Mouse (Mus musculus) heart, adult 2 months (tissue): ENCODE measurements around the gene Bphl. TPM values are rescaled to one million over a fixed set of nuclear protein-coding genes. Genes with fewer than 3 reads are reported as not detected.

Experiments used
- DNase-seq, 2 experiments: peaks; one replicate each; pipeline ENCODE4 v3.0.0; 2021
- H3K27ac ChIP-seq: fragments of 200-600 bp; 2 replicates; pipeline ENCODE4 v1.8.1; 2022
- H3K27me3 ChIP-seq: fragments of 200-500 bp; 2 replicates; pipeline ENCODE4 v1.6.1; 2012; ENCODE audit warnings: mild to moderate bottlenecking, low read length, inconsistent platforms, mixed read lengths; ENCODE audit not compliant: control insufficient read depth, insufficient read depth
- H3K36me3 ChIP-seq: fragments of 200-500 bp; 2 replicates; pipeline ENCODE4 v1.6.1; 2012; ENCODE audit warnings: low read length, inconsistent platforms; ENCODE audit not compliant: control insufficient read depth, insufficient read depth
- H3K4me1 ChIP-seq: fragments of 200-500 bp; 2 replicates; pipeline ENCODE4 v1.6.1; 2011; ENCODE audit warnings: low read length; ENCODE audit not compliant: control insufficient read depth, insufficient read depth
- H3K4me3 ChIP-seq: fragments of 200-600 bp; 2 replicates; pipeline ENCODE4 v1.8.1; 2022
- H3K79me2 ChIP-seq: fragments of 200-500 bp; replicated peaks from 2 replicates; pipeline ENCODE4 v1.6.1; 2012; ENCODE audit warnings: mild to moderate bottlenecking, inconsistent platforms, low read length, moderate library complexity, mixed read lengths; ENCODE audit not compliant: control insufficient read depth, insufficient read depth
- H3K9ac ChIP-seq: fragments of 200-500 bp; 2 replicates; pipeline ENCODE4 v1.6.1; 2012; ENCODE audit warnings: low read depth, mild to moderate bottlenecking, control low read depth, inconsistent platforms, low read length, mixed read lengths
- CTCF ChIP-seq: fragments of 200-600 bp; IDR thresholded peaks from 2 replicates; pipeline ENCODE4 v1.8.1; 2022; ENCODE audit warnings: antibody characterized with exemption, mild to moderate bottlenecking, moderate library complexity
- EP300 ChIP-seq: fragments of 200-500 bp; IDR thresholded peaks from 2 replicates; pipeline ENCODE4 v1.6.1; 2011; ENCODE audit warnings: low read depth, low read length, control low read depth; ENCODE audit not compliant: insufficient read depth
- POLR2A ChIP-seq: fragments of 200-500 bp; IDR thresholded peaks from 2 replicates; pipeline ENCODE4 v1.6.1; 2011; ENCODE audit warnings: mild to moderate bottlenecking, low read depth, low read length, control low read depth; ENCODE audit not compliant: insufficient read depth
- WGBS: fragments of 180-500 bp; shearing (Covaris S2); methylation state at CpG from one replicate; pipeline ENCODE4 v1.1.7; 2018; 5-methylcytosine and 5-hydroxymethylcytosine counted together
- intact Hi-C: fragments of 180-260 bp; cut with DNase I; formaldehyde crosslinking; loops from one replicate; pipeline ENCODE4 v1.15.1; 2025
- polyA plus RNA-seq: library from polyadenylated mRNA; depleted of rRNA; stranded (reverse); fragments of >200 nt; gene quantifications from 2 replicates; pipeline ENCODE4 v1.2.3, GENCODE M21; 2012
- total RNA-seq, 2 experiments: library from RNA; stranded (reverse); gene quantifications; 2 replicates each; pipeline ENCODE4 v1.2.3; 2021

The Bphl gene
- total and polyA plus RNA-seq, 3 experiments = 29.8 to 35.3 (median 32.5) TPM

DNA sequence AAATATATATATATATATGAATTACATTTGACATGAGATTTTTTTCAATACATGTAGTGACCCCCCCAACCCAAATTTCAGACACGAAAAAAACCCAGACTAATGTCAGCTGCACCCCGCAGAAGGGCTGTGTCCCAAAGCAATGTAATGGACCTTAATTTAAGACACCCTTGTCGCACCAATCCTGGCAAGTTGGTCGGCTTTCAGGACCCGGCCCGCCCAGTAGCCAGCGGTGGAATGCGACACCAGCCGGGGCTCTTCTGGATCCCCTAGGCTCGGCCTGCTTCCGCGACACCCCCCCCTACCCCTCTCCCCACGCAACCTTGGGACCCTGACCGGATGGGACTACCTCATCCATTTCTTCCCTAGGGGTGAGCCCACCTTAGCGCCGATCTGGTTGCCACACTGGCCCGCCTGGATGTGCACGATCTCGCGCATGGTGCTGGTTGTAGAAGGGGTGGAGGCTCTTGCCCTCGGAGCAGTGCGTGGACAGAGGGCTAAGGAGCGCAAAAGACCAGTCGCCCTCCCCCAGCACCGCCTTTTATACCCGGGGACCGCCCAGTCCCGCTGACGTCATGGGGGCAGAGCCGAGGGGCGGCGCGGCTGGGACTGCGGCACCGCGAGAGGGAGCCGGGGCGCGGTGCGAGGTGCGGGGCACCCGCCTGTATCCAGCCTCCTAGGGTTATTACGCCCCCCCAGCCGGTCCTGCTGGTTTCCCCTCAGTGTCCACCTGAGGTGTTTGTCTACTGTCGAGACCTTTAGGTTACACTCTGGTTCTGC, 40.3 kb downstream of the Bphl start, which contains the start of gene Tubb2a:
Tubb2a (minus strand) TSS at position 516 of the 780 bp plus-strand sequence.
- Histone ChIP-seq H3K79me2 (no peaks in the 10 kb centered on the region), H3K27me3 (no peaks in the 10 kb centered on the region), H3K36me3 (no peaks in the 10 kb centered on the region), H3K27ac (peak within 1 kb of the TSS; percentile 89), H3K9ac (peak within 1 kb of the TSS; percentile 77), H3K4me3 (peak within 1 kb of the TSS; percentile 70), H3K4me1 (peaks cover 11% of the 10 kb centered on the region)
- DNase-seq = peak; percentile 96 to 98
- WGBS = under 1% methylated on average over 45 of the region's 45 CpGs
- intact Hi-C loops = loop anchor here (1.0 to 2.0 kb wide), 5 partner anchors 17 to 77 kb away; partner anchors contain the start of gene Tubb2b
- TF ChIP-seq POLR2A (peak; percentile 100), EP300 (peak; percentile 80; the same call in 1 of the 2 replicates), CTCF (peak; percentile 87)

DNA sequence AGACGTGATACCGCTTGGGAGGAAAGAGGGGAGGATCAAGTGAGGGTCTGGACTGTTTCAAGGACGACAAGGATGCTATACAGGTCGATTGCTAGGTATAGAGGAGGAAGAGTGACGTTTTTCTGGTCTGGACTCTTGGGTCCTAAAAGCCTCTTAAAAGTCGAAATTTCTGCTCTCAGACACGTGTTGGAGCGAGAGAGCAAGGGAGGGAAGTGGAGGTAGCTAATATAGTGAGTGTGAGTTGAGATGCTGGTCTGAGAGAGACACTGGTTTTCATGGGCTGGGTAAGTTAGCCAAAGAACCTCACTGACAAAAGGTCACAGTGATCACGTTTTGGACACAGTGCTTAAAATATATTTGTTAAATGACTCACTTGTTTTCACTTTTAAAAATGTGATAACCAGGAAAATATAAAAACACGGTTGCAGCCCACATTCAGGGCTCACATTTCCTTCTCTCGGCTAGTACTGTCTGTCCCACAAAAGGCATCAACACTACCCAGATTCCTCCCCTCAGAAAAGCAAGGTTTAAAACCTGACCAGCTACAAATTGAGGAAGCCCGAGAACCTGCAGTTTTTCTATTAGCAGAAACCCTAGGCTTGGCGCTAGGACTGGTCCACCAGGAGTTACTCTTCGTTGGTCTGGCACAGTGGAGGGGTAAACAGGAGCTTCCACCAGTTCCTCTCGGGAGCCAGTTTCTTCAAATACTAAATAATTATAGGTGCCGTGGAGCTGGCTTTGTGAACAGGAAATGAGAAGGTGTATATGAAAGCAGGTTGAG, 41.3 kb downstream of the Bphl start:
- WGBS = 38% methylated on average over 16 of the region's 16 CpGs
- TF ChIP-seq POLR2A (no peak), EP300 (no peak), CTCF (no peak)
- DNase-seq = no peak
- H3K79me2 ChIP-seq = no peaks in the 10 kb centered on the region
- H3K4me1 ChIP-seq = peaks cover 12% of the 10 kb centered on the region
- no peaks in the 10 kb centered on the region for H3K27me3 ChIP-seq
- no peaks in the 10 kb centered on the region for H3K36me3 ChIP-seq
- intact Hi-C loops = loop anchor here (1.0 to 2.0 kb wide), 4 partner anchors 16 to 76 kb away; partner anchors contain the start of gene Tubb2b
- H3K9ac ChIP-seq = peak overlapping the region; percentile 61; the same call in 1 of the 2 replicates
- peak overlapping the region; percentile 70 for H3K4me3 ChIP-seq
- H3K27ac ChIP-seq = peak overlapping the region; percentile 89

- 40% methylated on average over 3 of the region's 3 CpGs for WGBS
- TF ChIP-seq POLR2A (no peak), CTCF (no peak), EP300 (no peak)
- no peaks in the 10 kb centered on the region for H3K27me3 ChIP-seq
- H3K4me3 ChIP-seq = no peak overlapping the region
- H3K79me2 ChIP-seq = no peaks in the 10 kb centered on the region
- intact Hi-C loops = loop anchor here (2.0 kb wide), 3 partner anchors 15 to 51 kb away; partner anchors contain the start of gene Tubb2b
- H3K27ac ChIP-seq = no peak overlapping the region
- H3K4me1 ChIP-seq = peaks cover 18% of the 10 kb centered on the region
- DNase-seq = no peak
- H3K9ac ChIP-seq = no peak overlapping the region
- H3K36me3 ChIP-seq = no peaks in the 10 kb centered on the region; the same call in 1 of the 2 replicates
Measured at GRCm38 (mm10) chr13:34079801-34080200, 42.4 kb downstream of the Bphl start.

GRCm38 (mm10) chr13:34081926-34082325, 44.5 kb downstream of the Bphl start:
- H3K79me2 ChIP-seq = no peaks in the 10 kb centered on the region
- intact Hi-C loops = no loop called here
- 89% methylated on average over 4 of the region's 4 CpGs for WGBS

GRCm38 (mm10) chr13:34084026-34084750, 46.8 kb downstream of the Bphl start:
- 34% methylated on average over 9 of the region's 9 CpGs for WGBS
- no peak for TF ChIP-seq POLR2A
- TF ChIP-seq CTCF = no peak
- TF ChIP-seq EP300 = peak; percentile 89
- peaks cover 17% of the 10 kb centered on the region for H3K4me1 ChIP-seq
- peaks cover 2% of the 10 kb centered on the region for H3K36me3 ChIP-seq
- H3K79me2 ChIP-seq = no peaks in the 10 kb centered on the region
- intact Hi-C loops = loop anchor here (1.0 kb wide), 1 partner anchor 12 kb away; no protein-coding TSS in a partner anchor
- H3K4me3 ChIP-seq = 0 out of 2 replicates have a peak overlapping the region, but pooled peaks have one; percentile 4
- no peaks in the 10 kb centered on the region for H3K27me3 ChIP-seq
- DNase-seq = peak; percentile 59 to 81
- peak overlapping the region; percentile 97 for H3K27ac ChIP-seq
- 0 out of 2 replicates have a peak overlapping the region, but pooled peaks have one; percentile 3 for H3K9ac ChIP-seq

More at GRCm38 (mm10) chr13:34081926-34082325, 44.5 kb downstream of the Bphl start:
- H3K4me1 ChIP-seq = peaks cover 14% of the 10 kb centered on the region
- no peak overlapping the region for H3K4me3 ChIP-seq
- H3K36me3 ChIP-seq = peaks cover 2% of the 10 kb centered on the region; the same call in 1 of the 2 replicates
- no peaks in the 10 kb centered on the region for H3K27me3 ChIP-seq
- no peak overlapping the region for H3K9ac ChIP-seq
- DNase-seq = no peak
- H3K27ac ChIP-seq = no peak overlapping the region
- no peak for TF ChIP-seq CTCF
- TF ChIP-seq EP300 = no peak
- TF ChIP-seq POLR2A = no peak
